Mouse (Mus musculus): Measurements from ENCODE around the gene Tmf1. TPM values are rescaled to one million over a fixed set of nuclear protein-coding genes. Genes with fewer than 3 reads are reported as not detected.

Tmf1 gene
- polyA plus RNA-seq, 1 experiment from 2014 or later = 38.0 TPM

- Histone ChIP-seq H3K27me3 (no peaks in the 10 kb centered on the region), H3K36me3 (peaks cover 31% of the 10 kb centered on the region), H3K27ac (no peak overlapping the region), H3K4me3 (no peak overlapping the region), H3K4me1 (peaks cover 15% of the 10 kb centered on the region), H3K4me2 (replicated peaks) (no peak overlapping the region), H3K9ac (no peak overlapping the region), H3K9me3 (replicated peaks) (no peaks in the 10 kb centered on the region)
- ATAC-seq (ENCODE audit: low FRiP score) = no peak
- 79% methylated on average over 11 of the region's 11 CpGs for WGBS
These were observed 3.2 kb downstream of the Tmf1 start for GRCm38 (mm10) chr6:97175716-97176115.

- no peaks in the 10 kb centered on the region for H3K36me3 ChIP-seq
- WGBS = 77% methylated on average over 6 of the region's 6 CpGs
- H3K27me3 ChIP-seq = no peaks in the 10 kb centered on the region
- H3K4me2 ChIP-seq (replicated peaks) = no peak overlapping the region
- no peak overlapping the region for H3K27ac ChIP-seq
- no peak for ATAC-seq (ENCODE audit: low FRiP score)
- H3K9ac ChIP-seq = no peak overlapping the region
- H3K4me1 ChIP-seq = peaks cover 24% of the 10 kb centered on the region
- H3K4me3 ChIP-seq = no peak overlapping the region
- no peaks in the 10 kb centered on the region for H3K9me3 ChIP-seq (replicated peaks)
These were observed 28.8 kb downstream of the Tmf1 start for GRCm38 (mm10) chr6:97150156-97150555.

GRCm38 (mm10) chr6:97149721-97150120 is 29.2 kb downstream of the Tmf1 start:
- Histone ChIP-seq H3K4me1 (peaks cover 24% of the 10 kb centered on the region), H3K4me3 (no peak overlapping the region), H3K27me3 (no peaks in the 10 kb centered on the region), H3K9ac (no peak overlapping the region), H3K9me3 (replicated peaks) (no peaks in the 10 kb centered on the region), H3K27ac (no peak overlapping the region), H3K4me2 (replicated peaks) (no peak overlapping the region), H3K36me3 (no peaks in the 10 kb centered on the region)
- WGBS = 89% methylated on average over 2 of the region's 2 CpGs
- ATAC-seq (ENCODE audit: low FRiP score) = no peak

GRCm38 (mm10) chr6:97148383-97149251 is 30.3 kb downstream of the Tmf1 start, which contains the start of gene Eogt:
Gene Eogt, minus strand, starts transcription at chr6:97149182.
- Histone ChIP-seq H3K27ac (peak within 1 kb of the TSS; percentile 79), H3K4me3 (peak within 1 kb of the TSS; percentile 58), H3K27me3 (no peaks in the 10 kb centered on the region), H3K9ac (peak within 1 kb of the TSS; percentile 74), H3K4me1 (peaks cover 30% of the 10 kb centered on the region), H3K9me3 (replicated peaks) (no peaks in the 10 kb centered on the region), H3K4me2 (replicated peaks) (peak within 1 kb of the TSS; percentile 93), H3K36me3 (no peaks in the 10 kb centered on the region)
- WGBS = under 1% methylated on average over 56 of the region's 56 CpGs
- ATAC-seq (ENCODE audit: low FRiP score) = peak; percentile 80

- Histone ChIP-seq H3K36me3 (no peaks in the 10 kb centered on the region), H3K27me3 (no peaks in the 10 kb centered on the region), H3K4me1 (peaks cover 30% of the 10 kb centered on the region), H3K4me3 (peak overlapping the region; percentile 58), H3K9ac (peak overlapping the region; percentile 74), H3K9me3 (replicated peaks) (no peaks in the 10 kb centered on the region), H3K4me2 (replicated peaks) (peak overlapping the region; percentile 93), H3K27ac (peak overlapping the region; percentile 79)
- ATAC-seq (ENCODE audit: low FRiP score) = peak; percentile 46; the same call in 1 of the 2 replicates
- 18% methylated on average over 18 of the region's 18 CpGs for WGBS
These were observed 31.1 kb downstream of the Tmf1 start for GRCm38 (mm10) chr6:97147755-97148382.

GRCm38 (mm10) chr6:97145156-97145555 is 33.8 kb downstream of the Tmf1 start:
- Histone ChIP-seq H3K27me3 (no peaks in the 10 kb centered on the region), H3K9me3 (replicated peaks) (no peaks in the 10 kb centered on the region)

GRCm38 (mm10) chr6:97144359-97144758 is 34.6 kb downstream of the Tmf1 start:
- no peak overlapping the region for H3K9ac ChIP-seq
- H3K4me3 ChIP-seq = no peak overlapping the region
- no peak overlapping the region for H3K27ac ChIP-seq
- no peak for ATAC-seq (ENCODE audit: low FRiP score)
- WGBS = 28% methylated on average over 7 of the region's 7 CpGs
- H3K27me3 ChIP-seq = no peaks in the 10 kb centered on the region
- H3K4me2 ChIP-seq (replicated peaks) = no peak overlapping the region
- H3K9me3 ChIP-seq (replicated peaks) = no peaks in the 10 kb centered on the region
- H3K4me1 ChIP-seq = peaks cover 29% of the 10 kb centered on the region
- H3K36me3 ChIP-seq = 0 out of 2 replicates have a peak, but pooled peaks cover 5% of the 10 kb centered on the region

More at GRCm38 (mm10) chr6:97145156-97145555, 33.8 kb downstream of the Tmf1 start:
- peaks cover 30% of the 10 kb centered on the region for H3K4me1 ChIP-seq
- no peak for ATAC-seq (ENCODE audit: low FRiP score)
- no peak overlapping the region for H3K4me2 ChIP-seq (replicated peaks)
- 85% methylated on average over 7 of the region's 7 CpGs for WGBS
- H3K36me3 ChIP-seq = 0 out of 2 replicates have a peak, but pooled peaks cover 5% of the 10 kb centered on the region
- no peak overlapping the region for H3K27ac ChIP-seq
- no peak overlapping the region for H3K9ac ChIP-seq
- no peak overlapping the region for H3K4me3 ChIP-seq

GRCm38 (mm10) chr6:97142611-97143010 is 36.3 kb downstream of the Tmf1 start:
- H3K4me2 ChIP-seq (replicated peaks) = no peak overlapping the region

GRCm38 (mm10) chr6:97141811-97142210 is 37.1 kb downstream of the Tmf1 start:
- no peak overlapping the region for H3K27ac ChIP-seq
- H3K9ac ChIP-seq = no peak overlapping the region
- ATAC-seq (ENCODE audit: low FRiP score) = no peak
- H3K4me1 ChIP-seq = peaks cover 7% of the 10 kb centered on the region
- 88% methylated on average over 7 of the region's 7 CpGs for WGBS
- no peak overlapping the region for H3K4me3 ChIP-seq
- H3K9me3 ChIP-seq (replicated peaks) = no peaks in the 10 kb centered on the region
- H3K36me3 ChIP-seq = 0 out of 2 replicates have a peak, but pooled peaks cover 5% of the 10 kb centered on the region
- no peak overlapping the region for H3K4me2 ChIP-seq (replicated peaks)
- no peaks in the 10 kb centered on the region for H3K27me3 ChIP-seq

More at GRCm38 (mm10) chr6:97142611-97143010, 36.3 kb downstream of the Tmf1 start:
- Histone ChIP-seq H3K9me3 (replicated peaks) (no peaks in the 10 kb centered on the region), H3K9ac (no peak overlapping the region), H3K4me3 (no peak overlapping the region), H3K4me1 (peaks cover 15% of the 10 kb centered on the region), H3K27ac (no peak overlapping the region), H3K36me3 (0 out of 2 replicates have a peak, but pooled peaks cover 5% of the 10 kb centered on the region), H3K27me3 (no peaks in the 10 kb centered on the region)
- WGBS = 83% methylated on average over 8 of the region's 8 CpGs
- no peak for ATAC-seq (ENCODE audit: low FRiP score)

GRCm38 (mm10) chr6:97132707-97133303 is 46.1 kb downstream of the Tmf1 start:
- H3K4me1 ChIP-seq = no peaks in the 10 kb centered on the region
- no peak for ATAC-seq (ENCODE audit: low FRiP score)
- H3K9ac ChIP-seq = no peak overlapping the region
- 66% methylated on average over 5 of the region's 5 CpGs for WGBS
- H3K4me2 ChIP-seq (replicated peaks) = no peak overlapping the region
- no peak overlapping the region for H3K27ac ChIP-seq
- peaks cover 4% of the 10 kb centered on the region; the same call in 1 of the 2 replicates for H3K36me3 ChIP-seq
- no peak overlapping the region for H3K4me3 ChIP-seq
- no peaks in the 10 kb centered on the region for H3K27me3 ChIP-seq
- no peaks in the 10 kb centered on the region for H3K9me3 ChIP-seq (replicated peaks)

GRCm38 (mm10) chr6:97131808-97132207 is 47.1 kb downstream of the Tmf1 start:
- Histone ChIP-seq H3K36me3 (peaks cover 4% of the 10 kb centered on the region; the same call in 1 of the 2 replicates), H3K27me3 (no peaks in the 10 kb centered on the region), H3K27ac (no peak overlapping the region), H3K9me3 (replicated peaks) (no peaks in the 10 kb centered on the region), H3K4me2 (replicated peaks) (no peak overlapping the region), H3K4me3 (no peak overlapping the region), H3K9ac (no peak overlapping the region), H3K4me1 (no peaks in the 10 kb centered on the region)
- no peak for ATAC-seq (ENCODE audit: low FRiP score)
- 59% methylated on average over 4 of the region's 4 CpGs for WGBS

GRCm38 (mm10) chr6:97130979-97131378 is 47.9 kb downstream of the Tmf1 start:
- no peak for ATAC-seq (ENCODE audit: low FRiP score)
- Histone ChIP-seq H3K27me3 (no peaks in the 10 kb centered on the region), H3K9me3 (replicated peaks) (no peaks in the 10 kb centered on the region), H3K4me2 (replicated peaks) (no peak overlapping the region), H3K27ac (no peak overlapping the region), H3K9ac (no peak overlapping the region), H3K4me1 (no peaks in the 10 kb centered on the region), H3K4me3 (no peak overlapping the region), H3K36me3 (peaks cover 4% of the 10 kb centered on the region; the same call in 1 of the 2 replicates)
- WGBS = 67% methylated on average over 5 of the region's 5 CpGs

Measured in hindbrain, embryonic 12.5 days (tissue).